Mouse (Mus musculus) limb, embryonic 12.5 days (tissue): Measurements from ENCODE around the gene Eif4g3. TPM values are rescaled to one million over a fixed set of nuclear protein-coding genes. Genes with fewer than 3 reads are reported as not detected.

Experiments used
- ATAC-seq: fragments of 200-750 bp; cut with Nextera tagmentation; 2 replicates; pipeline ENCODE4 v1.8.0; 2017; ENCODE audit warnings: low read depth, moderate TSS enrichment; ENCODE audit not compliant: insufficient number of reproducible peaks, insufficient read depth, low FRiP score, low TSS enrichment
- H3K27ac ChIP-seq: fragments of 300-500 bp; sonication (generic); 2 replicates; pipeline ENCODE4 v1.5.1; 2016; ENCODE audit warnings: mild to moderate bottlenecking, moderate library complexity
- H3K27me3 ChIP-seq: fragments of 300-500 bp; sonication (generic); 2 replicates; pipeline ENCODE4 v1.6.1; 2016; ENCODE audit warnings: mild to moderate bottlenecking, moderate library complexity
- H3K36me3 ChIP-seq: fragments of 300-500 bp; sonication (generic); 2 replicates; pipeline ENCODE4 v1.6.1; 2016; ENCODE audit warnings: mild to moderate bottlenecking, moderate library complexity
- H3K4me1 ChIP-seq: fragments of 300-500 bp; sonication (generic); replicated peaks from 2 replicates; pipeline ENCODE4 v1.6.1; 2016
- H3K4me2 ChIP-seq: fragments of 300-500 bp; sonication (generic); 2 replicates; pipeline ENCODE4 v1.6.1; 2016; ENCODE audit warnings: mild to moderate bottlenecking, moderate library complexity
- H3K4me3 ChIP-seq: fragments of 300-500 bp; sonication (generic); replicated peaks from 2 replicates; pipeline ENCODE4 v1.5.1; 2016; ENCODE audit warnings: mild to moderate bottlenecking
- H3K9ac ChIP-seq: fragments of 300-500 bp; sonication (generic); replicated peaks from 2 replicates; pipeline ENCODE4 v1.6.1; 2016; ENCODE audit warnings: mild to moderate bottlenecking, moderate library complexity
- H3K9me3 ChIP-seq: fragments of 300-500 bp; sonication (generic); 2 replicates; pipeline ENCODE4 v1.6.1; 2016; ENCODE audit warnings: mild to moderate bottlenecking, moderate library complexity
- WGBS: fragments of 180-500 bp; shearing (Covaris S2); methylation state at CpG from one replicate; pipeline ENCODE4 v1.1.7; 2016; 5-methylcytosine and 5-hydroxymethylcytosine counted together
- polyA plus RNA-seq: library from polyadenylated mRNA; unstranded; fragments of >200 nt; fragmentation: Nextera tagmentation; extraction: Ambion mirVana; gene quantifications from 2 replicates; pipeline ENCODE4 v1.2.1, GENCODE M21; 2016

The Eif4g3 gene
- polyA plus RNA-seq, 1 experiment from 2014 or later: 48.2 TPM

- Histone ChIP-seq H3K27me3 (no peaks in the 10 kb centered on the region), H3K4me1 (no peaks in the 10 kb centered on the region), H3K4me2 (no peak overlapping the region), H3K27ac (no peak overlapping the region), H3K36me3 (peaks cover 97% of the 10 kb centered on the region), H3K9me3 (no peaks in the 10 kb centered on the region), H3K9ac (no peak overlapping the region), H3K4me3 (no peak overlapping the region)
- WGBS: 89% methylated on average over 5 of the region's 5 CpGs
- no peak for ATAC-seq
These were observed 199.7 kb downstream of the Eif4g3 start for GRCm38 (mm10) chr4:138192561-138192960.

- H3K9ac ChIP-seq: no peak overlapping the region
- peaks cover 95% of the 10 kb centered on the region for H3K36me3 ChIP-seq
- no peak overlapping the region for H3K27ac ChIP-seq
- WGBS: 85% methylated on average over 3 of the region's 3 CpGs
- H3K4me3 ChIP-seq: no peak overlapping the region
- no peak for ATAC-seq
- H3K4me1 ChIP-seq: no peaks in the 10 kb centered on the region
- no peaks in the 10 kb centered on the region for H3K27me3 ChIP-seq
- no peak overlapping the region for H3K4me2 ChIP-seq
- no peaks in the 10 kb centered on the region for H3K9me3 ChIP-seq
These were observed 207.9 kb downstream of the Eif4g3 start for GRCm38 (mm10) chr4:138200769-138201168.

- no peaks in the 10 kb centered on the region for H3K4me1 ChIP-seq
- peaks cover 93% of the 10 kb centered on the region for H3K36me3 ChIP-seq
- H3K4me3 ChIP-seq: no peak overlapping the region
- no peak for ATAC-seq
- no peak overlapping the region for H3K27ac ChIP-seq
- H3K9me3 ChIP-seq: no peaks in the 10 kb centered on the region
- 68% methylated on average over 9 of the region's 9 CpGs for WGBS
- H3K9ac ChIP-seq: no peak overlapping the region
- H3K4me2 ChIP-seq: no peak overlapping the region
- no peaks in the 10 kb centered on the region for H3K27me3 ChIP-seq
These were observed 208.9 kb downstream of the Eif4g3 start for GRCm38 (mm10) chr4:138201696-138202095.

- Histone ChIP-seq H3K27me3 (no peaks in the 10 kb centered on the region), H3K9me3 (no peaks in the 10 kb centered on the region), H3K4me1 (no peaks in the 10 kb centered on the region), H3K4me2 (no peak overlapping the region), H3K4me3 (no peak overlapping the region), H3K9ac (no peak overlapping the region), H3K27ac (no peak overlapping the region), H3K36me3 (peaks cover 46% of the 10 kb centered on the region)
- WGBS: 90% methylated on average over 5 of the region's 5 CpGs
- ATAC-seq: no peak
These were observed 217.3 kb downstream of the Eif4g3 start for GRCm38 (mm10) chr4:138210116-138210515.

- no peaks in the 10 kb centered on the region for H3K27me3 ChIP-seq
- no peak for ATAC-seq
These were observed 221.0 kb downstream of the Eif4g3 start for GRCm38 (mm10) chr4:138213861-138214260.

GRCm38 (mm10) chr4:138215671-138216199, 222.9 kb downstream of the Eif4g3 start:
- Histone ChIP-seq H3K9ac (peak overlapping the region; percentile 97), H3K4me1 (peaks cover 27% of the 10 kb centered on the region), H3K4me3 (peak overlapping the region; percentile 100), H3K27me3 (no peaks in the 10 kb centered on the region), H3K36me3 (peaks cover 14% of the 10 kb centered on the region; the same call in 1 of the 2 replicates), H3K27ac (peak overlapping the region; percentile 99), H3K9me3 (no peaks in the 10 kb centered on the region), H3K4me2 (peak overlapping the region; percentile 78)
- no peak for ATAC-seq
- 47% methylated on average over 13 of the region's 13 CpGs for WGBS

More at GRCm38 (mm10) chr4:138213861-138214260, 221.0 kb downstream of the Eif4g3 start:
- peaks cover 20% of the 10 kb centered on the region for H3K36me3 ChIP-seq
- 89% methylated on average over 3 of the region's 3 CpGs for WGBS
- no peak overlapping the region for H3K4me3 ChIP-seq
- H3K27ac ChIP-seq: no peak overlapping the region
- peaks cover 19% of the 10 kb centered on the region for H3K4me1 ChIP-seq
- H3K9ac ChIP-seq: no peak overlapping the region
- no peak overlapping the region for H3K4me2 ChIP-seq
- H3K9me3 ChIP-seq: no peaks in the 10 kb centered on the region

GRCm38 (mm10) chr4:138216200-138216890, 223.5 kb downstream of the Eif4g3 start, which contains the start of gene Hp1bp3:
Gene Hp1bp3, plus strand, starts transcription at chr4:138216296.
- Histone ChIP-seq H3K36me3 (peaks cover 16% of the 10 kb centered on the region; the same call in 1 of the 2 replicates), H3K4me1 (peaks cover 27% of the 10 kb centered on the region), H3K4me3 (peak within 1 kb of the TSS; percentile 100), H3K9ac (peak within 1 kb of the TSS; percentile 97), H3K27ac (peak within 1 kb of the TSS; percentile 99), H3K27me3 (no peaks in the 10 kb centered on the region), H3K9me3 (no peaks in the 10 kb centered on the region), H3K4me2 (peak within 1 kb of the TSS; percentile 78)
- under 1% methylated on average over 81 of the region's 84 CpGs for WGBS
- ATAC-seq: peak; percentile 68

- peak overlapping the region; percentile 99 for H3K27ac ChIP-seq
- peak overlapping the region; percentile 100 for H3K4me3 ChIP-seq
- WGBS: under 1% methylated on average over 59 of the region's 68 CpGs
- no peaks in the 10 kb centered on the region for H3K27me3 ChIP-seq
- peak; percentile 92 for ATAC-seq
- no peaks in the 10 kb centered on the region for H3K9me3 ChIP-seq
- peaks cover 20% of the 10 kb centered on the region for H3K36me3 ChIP-seq
- H3K4me1 ChIP-seq: peaks cover 27% of the 10 kb centered on the region
- H3K4me2 ChIP-seq: peak overlapping the region; percentile 78
- peak overlapping the region; percentile 97 for H3K9ac ChIP-seq
These were observed 224.1 kb downstream of the Eif4g3 start for GRCm38 (mm10) chr4:138216891-138217392.

GRCm38 (mm10) chr4:138217441-138217840, 224.6 kb downstream of the Eif4g3 start:
- no peak for ATAC-seq
- no peaks in the 10 kb centered on the region for H3K27me3 ChIP-seq
- H3K9me3 ChIP-seq: no peaks in the 10 kb centered on the region
- WGBS: under 1% methylated on average over 36 of the region's 36 CpGs
- H3K9ac ChIP-seq: peak overlapping the region; percentile 97
- peaks cover 27% of the 10 kb centered on the region for H3K4me1 ChIP-seq
- H3K4me2 ChIP-seq: peak overlapping the region; percentile 78
- peak overlapping the region; percentile 100 for H3K4me3 ChIP-seq
- peak overlapping the region; percentile 99 for H3K27ac ChIP-seq
- H3K36me3 ChIP-seq: peaks cover 25% of the 10 kb centered on the region

GRCm38 (mm10) chr4:138217951-138218685, 225.3 kb downstream of the Eif4g3 start:
- Histone ChIP-seq H3K4me3 (peak overlapping the region; percentile 100), H3K4me1 (peaks cover 29% of the 10 kb centered on the region), H3K9me3 (no peaks in the 10 kb centered on the region), H3K27me3 (no peaks in the 10 kb centered on the region), H3K36me3 (peaks cover 32% of the 10 kb centered on the region), H3K27ac (no peak overlapping the region), H3K4me2 (peak overlapping the region; percentile 78), H3K9ac (peak overlapping the region; percentile 97)
- no peak for ATAC-seq
- WGBS: 84% methylated on average over 11 of the region's 11 CpGs

- Histone ChIP-seq H3K27me3 (no peaks in the 10 kb centered on the region), H3K36me3 (peaks cover 44% of the 10 kb centered on the region), H3K4me3 (no peak overlapping the region), H3K4me1 (peaks cover 32% of the 10 kb centered on the region), H3K4me2 (no peak overlapping the region), H3K9ac (no peak overlapping the region), H3K9me3 (no peaks in the 10 kb centered on the region), H3K27ac (no peak overlapping the region)
- no peak for ATAC-seq
- 92% methylated on average over 5 of the region's 5 CpGs for WGBS
These were observed 226.5 kb downstream of the Eif4g3 start for GRCm38 (mm10) chr4:138219331-138219730.
